Mouse (Mus musculus): ENCODE results near the gene Tctex1d1.
A peak's percentile ranks its signal among the peaks of the same experiment; 100 is the strongest.

The Tctex1d1 gene

DNA sequence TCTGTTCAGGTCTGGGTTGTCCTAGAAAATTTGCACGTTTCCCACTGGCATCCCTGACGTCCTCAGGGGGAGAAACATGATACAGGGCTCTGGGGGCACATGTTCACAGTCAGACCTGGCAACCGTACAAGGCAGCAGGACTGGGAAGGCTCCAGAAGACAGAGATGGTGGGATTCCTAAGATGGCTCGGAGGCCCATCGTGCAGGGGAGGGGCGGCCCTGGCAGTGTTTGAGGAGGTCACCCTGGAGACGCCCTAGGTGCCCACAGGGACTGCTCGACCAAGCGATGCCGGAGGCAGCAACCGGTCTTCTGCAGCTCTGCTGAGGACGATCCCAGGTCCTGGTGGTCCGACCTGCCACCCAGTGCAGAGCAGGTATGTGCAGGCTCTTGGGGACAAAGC lies at the start of gene Tctex1d1:
Tctex1d1 (plus strand) TSS at position 167 of the 400 bp plus-strand sequence.
- DNase-seq (ENCODE audit: low spot score in 2 of 2): peak in 1 of 2 experiments; percentile 31

DNA sequence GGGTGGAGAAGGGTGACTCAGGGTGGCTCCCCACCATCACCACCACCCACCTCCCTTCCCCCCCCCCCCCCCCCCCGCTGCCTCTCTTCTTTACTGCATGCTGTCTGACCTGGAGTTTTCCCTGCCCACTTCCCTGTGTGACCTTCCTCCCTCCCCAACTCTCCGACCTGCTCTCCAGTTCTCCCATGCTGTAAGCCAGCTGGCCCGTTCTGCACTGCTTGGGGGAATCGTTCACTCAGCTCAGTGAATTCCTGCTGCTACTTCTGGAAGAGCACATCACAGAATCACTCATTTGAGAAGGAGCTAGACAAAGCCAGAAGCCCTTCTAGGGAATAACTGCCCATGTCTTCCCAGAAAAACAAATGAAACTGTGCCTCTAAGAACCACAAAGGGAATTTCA lies 48.9 kb upstream of the Tctex1d1 start:
- peak in 1 of 2 experiments; percentile 13 for DNase-seq (ENCODE audit: low spot score in 2 of 2)

DNA sequence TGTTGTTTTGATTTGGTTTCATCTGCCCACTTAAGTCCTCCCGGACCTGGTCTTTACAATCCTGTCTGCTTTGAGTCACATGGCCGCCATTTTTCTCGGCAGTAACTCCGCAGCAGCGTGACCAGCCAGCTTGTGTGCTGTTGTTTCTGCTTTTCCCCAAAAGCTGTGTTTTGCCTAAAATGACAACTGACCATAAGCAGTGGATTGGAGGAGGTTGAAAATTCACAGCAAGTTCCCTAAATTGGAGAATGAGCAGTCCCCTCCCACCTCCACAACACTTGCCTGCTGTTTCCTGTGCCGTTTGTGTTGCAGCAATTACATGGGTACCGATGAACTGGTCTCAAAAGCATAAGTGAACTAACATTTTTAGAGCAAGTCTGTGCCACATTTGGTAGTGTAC lies 47.7 kb upstream of the Tctex1d1 start:
- DNase-seq (ENCODE audit: low spot score in 2 of 2): no peak

DNA sequence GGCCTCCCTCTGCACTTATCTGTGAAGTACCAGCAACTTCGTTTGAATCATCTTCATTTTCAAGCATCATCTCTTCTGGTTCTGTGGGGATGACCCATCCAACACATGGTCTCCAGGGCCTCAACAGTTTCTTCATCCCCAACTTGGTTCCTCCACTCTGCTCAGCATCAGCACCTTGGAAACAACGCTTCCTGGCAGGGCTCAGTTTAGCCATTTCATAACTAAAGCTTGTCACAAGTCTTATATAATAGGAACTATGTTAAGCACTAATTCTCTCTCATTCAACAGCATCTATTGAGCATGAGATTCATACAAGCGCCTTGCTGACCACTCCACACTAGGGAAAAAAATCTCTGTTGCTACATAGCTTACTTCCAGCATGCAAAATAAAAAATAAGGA lies 38.1 kb upstream of the Tctex1d1 start:
- DNase-seq (ENCODE audit: low spot score in 2 of 2): no peak

DNA sequence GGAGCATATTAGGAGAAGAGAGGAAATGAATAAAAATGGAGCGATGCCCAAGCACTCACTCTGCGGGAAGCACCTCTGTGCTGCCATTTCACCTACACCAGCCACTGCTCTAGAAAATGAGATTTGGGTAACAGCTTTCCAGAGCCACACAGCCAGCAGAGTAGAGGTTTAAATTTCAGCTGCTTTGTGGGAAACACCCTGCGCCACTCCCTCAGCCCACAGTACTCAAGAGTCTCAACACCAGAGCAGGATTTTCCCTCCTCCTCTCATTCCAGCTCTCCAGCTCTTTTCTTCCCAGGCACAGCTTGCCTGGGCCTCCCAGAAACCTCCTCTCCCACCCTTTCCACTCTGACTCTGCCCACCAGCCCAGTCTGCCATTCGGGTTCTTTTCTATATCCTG lies 37.7 kb upstream of the Tctex1d1 start:
- no peak for DNase-seq (ENCODE audit: low spot score in 2 of 2)

DNA sequence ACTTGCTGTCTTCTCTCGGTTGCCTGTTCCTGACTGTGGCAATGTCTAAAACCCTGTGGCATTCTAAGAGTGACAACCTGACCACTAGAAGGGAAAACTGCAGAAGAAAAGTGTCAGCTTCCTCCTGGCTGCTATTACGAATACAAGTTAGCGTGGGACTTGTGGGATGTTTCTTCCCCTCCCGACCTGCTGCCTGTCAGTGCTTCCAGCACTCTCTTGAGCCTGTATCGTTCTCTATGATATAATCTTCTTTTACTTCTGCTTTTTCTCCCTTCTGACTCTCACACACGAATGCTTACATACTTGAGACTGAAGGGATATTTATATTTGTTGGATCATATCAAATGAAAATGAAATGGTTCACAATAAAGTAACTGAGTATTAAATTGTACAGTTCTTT lies 34.1 kb upstream of the Tctex1d1 start:
- DNase-seq (ENCODE audit: low spot score in 2 of 2): no peak

DNA sequence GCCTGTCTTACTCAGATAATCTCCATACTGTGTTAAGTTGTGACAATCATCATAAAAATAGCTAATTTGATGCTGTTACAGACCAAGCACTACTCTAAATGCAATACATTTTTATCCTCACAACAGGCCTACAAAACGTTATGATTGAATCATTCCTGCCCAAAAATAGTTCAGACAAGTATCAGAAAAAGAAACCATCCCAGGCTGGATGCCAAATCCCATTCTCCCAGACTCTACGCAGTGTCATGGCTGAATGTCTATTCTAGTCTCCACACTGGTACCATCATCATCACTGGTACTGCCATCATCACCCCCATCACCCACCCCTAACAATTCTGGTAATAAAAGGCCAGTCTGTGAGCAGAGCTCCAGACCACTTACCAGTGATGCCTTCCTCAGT lies 25.9 kb upstream of the Tctex1d1 start:
- no peak for DNase-seq (ENCODE audit: low spot score in 2 of 2)

DNA sequence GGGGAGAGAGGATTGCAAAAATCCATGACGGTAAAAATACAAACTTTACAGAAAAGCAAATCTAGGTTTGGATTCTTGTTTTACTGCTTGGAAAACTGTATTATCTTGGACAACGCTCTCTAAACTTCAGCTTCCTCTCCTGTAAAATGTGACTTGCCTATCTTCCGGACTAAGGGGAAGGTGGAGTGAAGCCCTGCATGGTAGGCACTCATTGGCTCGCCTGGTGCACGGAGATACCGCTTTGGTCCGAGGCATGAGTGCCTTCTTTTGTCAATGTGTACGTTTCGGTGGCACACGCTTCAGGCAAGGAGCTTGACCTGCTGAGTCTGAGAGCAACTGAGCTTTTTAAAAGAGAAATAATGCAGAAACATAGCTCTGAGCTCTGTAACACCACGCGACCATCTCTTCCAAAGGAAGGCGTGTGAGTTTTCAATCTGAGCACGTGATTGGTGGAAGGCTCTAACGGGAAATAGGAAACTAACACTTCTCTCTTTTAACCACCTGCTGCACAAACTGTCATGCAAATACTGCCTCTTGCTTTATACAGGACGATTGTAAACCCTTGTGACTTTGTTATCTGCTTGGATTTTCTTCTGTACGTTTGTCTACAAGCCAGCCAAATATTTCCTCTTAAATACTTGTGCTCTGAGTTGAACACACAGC lies 23.0 kb upstream of the Tctex1d1 start:
- no peak for DNase-seq (ENCODE audit: low spot score in 2 of 2)

DNA sequence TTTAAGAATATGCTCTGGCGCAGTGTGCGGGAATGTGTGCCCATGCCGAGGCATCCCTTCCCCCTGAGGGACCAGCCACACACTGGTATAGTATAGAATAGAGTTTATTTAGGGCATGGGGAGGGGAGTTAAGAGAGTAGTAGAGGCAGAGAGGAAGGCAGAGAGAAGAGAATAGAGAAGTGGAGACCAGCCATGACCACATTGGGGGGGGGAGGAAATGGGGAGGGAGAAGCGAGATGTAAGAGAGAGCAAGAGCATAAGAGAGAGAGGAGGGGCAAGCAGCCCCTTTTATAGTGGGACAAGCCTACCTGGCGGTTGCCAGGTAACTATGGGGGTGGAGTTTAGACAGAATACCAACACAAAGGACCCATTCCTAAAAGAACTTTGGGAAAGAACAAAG lies 19.0 kb upstream of the Tctex1d1 start:
- no peak for DNase-seq (ENCODE audit: low spot score in 2 of 2)

DNA sequence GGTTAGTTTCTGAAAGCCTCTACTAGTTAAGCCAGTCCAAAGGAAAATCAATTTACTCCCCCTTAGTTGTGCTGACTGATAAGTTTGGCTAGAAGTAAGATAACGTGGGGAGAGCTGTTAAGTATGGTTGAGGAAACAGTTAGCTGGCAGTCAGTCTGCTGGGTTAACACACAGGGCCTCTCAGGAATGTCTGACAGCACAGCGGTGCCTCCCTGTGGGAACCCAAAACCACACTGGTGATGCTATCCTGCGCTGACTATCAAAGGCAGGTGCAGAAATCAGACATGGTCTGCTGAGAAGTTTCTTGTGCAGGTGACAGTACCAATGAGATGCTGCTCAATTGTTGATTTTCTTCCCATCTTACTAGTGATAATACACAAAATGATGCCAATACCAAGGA lies 14.2 kb upstream of the Tctex1d1 start:
- no peak for DNase-seq (ENCODE audit: low spot score in 2 of 2)

DNA sequence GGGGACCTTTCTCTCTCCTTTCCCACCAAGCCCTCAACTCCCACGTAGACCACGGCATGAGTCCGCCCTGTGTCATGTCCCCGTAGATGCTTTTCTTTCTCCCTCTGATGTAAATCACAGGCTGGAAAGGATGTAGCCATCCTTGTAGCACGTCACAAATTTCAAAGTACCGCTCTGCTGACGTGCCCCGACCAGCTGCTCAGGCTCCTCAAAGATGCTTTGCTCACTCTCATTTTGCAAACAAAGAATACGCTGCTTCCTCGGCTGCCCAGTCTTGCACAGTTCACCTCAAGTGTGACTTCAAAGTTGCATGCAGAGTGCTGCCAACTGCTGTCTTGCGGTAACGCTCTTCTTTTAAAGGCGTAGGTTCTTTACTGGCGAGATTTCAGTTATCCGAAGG lies 10.6 kb upstream of the Tctex1d1 start:
- DNase-seq (ENCODE audit: low spot score in 2 of 2): no peak

DNA sequence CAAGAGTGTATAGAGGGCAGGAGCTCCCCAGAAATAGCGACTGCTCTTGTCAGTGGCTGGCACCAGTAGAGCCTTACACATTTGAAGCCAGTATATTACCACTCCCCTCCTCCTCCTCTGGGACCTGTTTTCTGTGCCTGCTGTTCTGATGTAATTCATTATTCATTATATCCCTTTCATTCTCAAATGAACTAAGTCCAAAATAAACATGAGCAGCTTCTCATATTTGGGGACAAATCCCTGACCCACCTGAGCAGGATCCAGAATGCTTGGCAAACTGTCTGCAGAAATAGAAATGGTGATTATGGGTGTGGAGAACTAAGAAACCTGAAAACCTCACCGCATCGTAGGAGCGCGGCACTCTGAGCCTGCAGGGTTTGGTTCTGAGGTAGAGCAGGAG lies 8.8 kb upstream of the Tctex1d1 start:
- no peak for DNase-seq (ENCODE audit: low spot score in 2 of 2)

DNA sequence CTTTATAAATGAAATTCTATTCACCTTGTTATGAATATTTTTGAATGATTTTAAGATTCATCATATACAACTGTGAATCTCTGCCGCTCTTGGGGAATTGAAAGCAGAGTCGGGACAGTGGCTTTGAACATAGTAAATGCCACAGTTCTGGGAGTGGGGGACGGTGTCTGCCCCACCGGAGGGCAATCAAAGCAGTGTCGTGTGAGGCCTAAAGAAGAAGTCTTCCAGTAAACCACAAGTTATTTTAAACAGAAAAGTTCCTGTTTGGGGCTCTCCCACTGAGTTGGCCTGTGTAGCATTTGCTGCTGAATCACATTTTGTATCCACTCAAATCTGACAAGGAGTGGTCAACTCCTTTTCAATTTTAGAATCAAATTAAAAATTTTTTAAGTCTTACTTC lies 7.2 kb upstream of the Tctex1d1 start:
- DNase-seq (ENCODE audit: low spot score in 2 of 2): no peak

DNA sequence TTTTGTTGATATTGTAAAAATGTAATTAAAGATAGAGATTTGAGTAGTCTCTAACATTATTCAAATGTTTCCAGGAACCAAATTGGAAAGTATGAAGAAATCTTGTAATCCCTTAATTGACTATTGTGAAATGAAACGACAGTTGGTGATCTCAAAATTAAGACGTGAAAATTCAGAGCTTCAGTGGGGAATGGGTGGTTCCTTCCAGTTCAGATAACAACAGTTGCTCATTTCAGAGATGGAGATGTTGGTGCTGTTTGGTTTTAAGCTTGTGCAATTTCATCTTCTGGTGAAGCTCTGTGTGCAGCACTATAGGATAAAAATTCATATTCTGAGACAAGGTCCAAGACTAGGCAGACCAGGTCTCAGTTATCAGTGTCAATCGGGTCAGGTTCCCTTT lies 6.3 kb upstream of the Tctex1d1 start:
- DNase-seq (ENCODE audit: low spot score in 2 of 2): no peak

DNA sequence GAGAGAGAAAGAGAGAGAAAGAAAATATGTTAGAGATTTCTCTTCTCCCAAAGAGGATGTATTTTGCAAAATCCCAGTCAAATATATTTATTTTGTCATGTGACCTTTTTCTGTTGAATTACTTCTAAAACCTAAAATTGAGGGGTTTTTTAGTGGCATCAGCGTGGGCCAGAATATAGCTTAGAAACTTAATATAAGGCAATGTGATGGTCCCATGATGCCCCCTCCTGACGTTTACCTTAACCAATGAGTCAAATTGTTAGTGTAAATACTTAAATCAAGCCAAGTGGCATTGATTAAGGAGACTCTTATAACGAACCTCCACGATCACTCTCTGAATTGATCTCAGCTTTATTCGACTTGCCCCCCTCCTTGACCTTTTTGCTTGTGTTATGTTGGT lies 4.2 kb upstream of the Tctex1d1 start:
- DNase-seq (ENCODE audit: low spot score in 2 of 2): no peak

DNA sequence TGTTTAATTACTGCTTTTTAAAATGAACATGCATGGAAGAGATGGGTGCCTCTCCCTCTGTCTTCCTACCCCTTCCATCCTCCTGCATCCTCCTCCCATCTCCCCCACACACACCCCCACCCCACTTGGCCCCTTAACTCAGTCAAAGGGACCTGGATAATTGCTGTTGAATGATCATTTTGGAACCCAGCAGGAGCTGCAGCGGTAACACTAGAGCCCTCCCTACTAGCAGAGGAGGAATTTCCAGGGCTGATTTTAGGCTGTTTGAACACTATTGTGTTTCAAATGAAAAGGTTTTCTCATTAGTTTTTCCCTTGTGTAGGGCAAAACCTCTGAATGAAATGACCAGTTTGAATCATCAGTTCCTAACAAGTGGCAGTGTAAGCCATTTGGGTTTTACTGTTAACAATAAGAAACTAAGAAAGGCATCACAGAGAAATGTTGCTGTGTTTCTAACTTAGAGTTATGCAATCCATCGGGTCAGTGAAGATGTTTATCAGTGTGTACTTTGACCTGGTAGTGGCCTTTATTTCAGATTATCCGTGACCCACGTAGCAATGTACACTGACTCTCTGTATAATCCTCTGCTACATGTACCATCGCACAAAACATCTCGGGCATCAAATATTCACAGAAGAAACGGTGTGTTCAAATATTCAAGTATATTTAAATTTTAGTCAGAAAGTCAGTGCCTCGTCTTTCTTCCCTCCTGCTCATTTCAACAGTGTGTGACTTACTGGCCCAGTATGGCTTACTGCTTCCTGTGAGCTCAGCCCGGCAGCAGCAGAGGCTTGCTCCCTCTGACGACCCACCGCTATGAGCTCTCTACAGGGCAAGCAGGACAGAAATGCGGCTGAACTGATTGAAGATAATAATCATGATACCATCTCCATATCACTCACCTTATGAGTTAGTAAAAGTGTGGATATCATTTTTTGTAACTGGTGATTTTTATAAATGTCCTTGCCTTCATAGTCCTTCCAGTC lies 1.8 kb upstream of the Tctex1d1 start:
- DNase-seq (ENCODE audit: low spot score in 2 of 2): no peak

DNA sequence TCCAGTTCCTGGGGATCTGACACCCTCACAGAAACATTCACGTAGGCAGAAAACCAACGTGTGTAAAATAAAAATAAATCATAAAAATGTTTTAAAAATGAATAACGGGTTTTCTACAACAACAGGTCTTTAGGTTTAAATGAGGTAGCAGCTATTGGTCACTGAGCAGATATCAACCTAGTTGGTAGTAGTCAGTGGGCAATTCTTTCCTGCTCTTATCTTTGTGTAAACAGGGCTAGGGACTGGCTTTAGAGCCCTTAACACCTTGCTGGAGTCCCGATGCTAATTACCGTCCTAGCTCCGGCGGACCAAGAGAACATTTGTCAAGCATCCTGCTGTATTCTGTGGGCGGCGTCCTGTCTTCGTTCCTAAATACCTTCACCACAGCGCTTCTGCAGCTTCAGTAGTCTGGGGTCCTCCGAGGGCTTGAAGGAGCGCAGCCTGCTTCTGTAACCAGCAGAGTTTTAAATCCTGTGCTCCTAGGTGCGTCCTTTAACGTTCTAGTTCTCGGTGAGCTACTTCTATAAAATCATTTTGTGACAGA lies 556 bp upstream of the Tctex1d1 start:
- DNase-seq (ENCODE audit: low spot score in 2 of 2): no peak

DNA sequence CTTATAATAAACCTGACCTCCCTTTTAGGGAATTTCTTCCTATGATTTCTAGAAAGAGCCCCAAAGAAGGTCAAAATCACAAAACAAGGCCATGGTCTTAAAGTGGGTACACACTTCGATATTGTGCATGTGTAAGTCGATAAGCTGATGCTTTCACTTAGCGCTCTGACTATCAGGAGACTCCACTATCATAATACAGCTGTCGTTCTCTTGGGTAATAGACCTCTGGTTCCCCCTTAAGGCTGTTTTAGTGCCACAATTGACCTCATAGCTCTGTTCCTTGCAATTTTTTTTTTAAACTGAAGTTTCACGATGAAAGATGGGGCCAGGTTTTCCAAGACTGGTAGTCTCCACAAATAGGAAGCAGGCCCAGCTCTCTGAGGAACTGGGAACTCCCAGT lies 979 bp downstream of the Tctex1d1 start:
- DNase-seq (ENCODE audit: low spot score in 2 of 2): no peak

DNA sequence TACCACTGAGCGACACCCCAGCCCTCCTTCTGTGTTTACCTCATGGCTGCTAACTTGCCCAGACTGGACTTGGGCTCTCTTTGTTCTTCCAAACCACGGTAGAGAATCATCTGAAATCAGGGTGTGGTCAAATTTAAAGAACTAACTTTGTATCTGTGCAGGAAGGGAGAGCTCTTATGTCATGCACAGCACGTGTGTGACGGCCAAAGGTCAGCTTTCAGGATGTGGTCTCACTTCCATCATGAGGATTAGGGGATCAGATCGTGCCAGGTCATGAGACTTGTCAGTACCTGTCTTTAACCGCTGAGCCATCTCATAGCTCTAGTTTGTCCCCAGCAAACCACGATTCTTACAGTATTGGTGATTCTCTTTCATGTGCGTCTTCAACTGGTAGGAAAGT lies 3.3 kb downstream of the Tctex1d1 start:
- no peak for DNase-seq (ENCODE audit: low spot score in 2 of 2)

DNA sequence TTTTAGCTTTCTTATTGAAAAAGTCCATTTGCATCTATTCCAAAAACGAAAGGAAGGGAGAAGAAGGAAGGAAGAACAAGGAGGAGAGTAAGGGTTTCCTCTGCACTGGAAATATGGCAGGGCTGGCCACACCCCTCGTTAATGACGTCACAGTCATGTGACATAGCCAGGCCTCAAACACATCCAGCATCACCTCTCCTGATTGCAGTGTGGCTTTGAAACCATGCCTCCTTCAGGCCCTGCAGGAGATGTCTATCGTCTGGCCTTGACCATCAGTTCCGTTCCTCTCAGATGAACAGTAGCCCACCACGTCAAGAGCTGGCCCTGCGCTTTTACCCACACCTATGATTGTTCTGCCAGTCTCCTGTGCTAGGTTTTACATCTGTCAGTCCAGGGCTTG lies 7.8 kb downstream of the Tctex1d1 start:
- no peak for DNase-seq (ENCODE audit: low spot score in 2 of 2)

DNA sequence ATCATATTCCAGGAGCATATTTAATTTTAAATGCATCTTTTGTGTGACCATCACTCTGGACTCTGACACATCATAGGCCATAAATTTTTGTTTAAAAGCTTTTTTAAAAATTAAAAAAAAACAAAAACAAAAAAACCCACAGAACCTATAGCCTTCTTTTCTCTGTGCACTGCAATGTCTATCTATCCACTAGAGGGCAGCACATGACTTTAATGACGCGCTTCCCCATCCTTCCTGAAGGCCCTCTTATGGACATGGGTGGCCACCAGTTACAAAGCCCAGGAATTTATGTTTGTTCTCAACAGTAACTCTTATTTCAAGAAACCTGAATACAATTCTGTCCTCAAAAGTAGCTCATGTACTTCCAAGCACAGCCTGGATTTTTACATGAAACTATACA lies 8.5 kb downstream of the Tctex1d1 start:
- DNase-seq (ENCODE audit: low spot score in 2 of 2): peak in 1 of 2 experiments; percentile 46

DNA sequence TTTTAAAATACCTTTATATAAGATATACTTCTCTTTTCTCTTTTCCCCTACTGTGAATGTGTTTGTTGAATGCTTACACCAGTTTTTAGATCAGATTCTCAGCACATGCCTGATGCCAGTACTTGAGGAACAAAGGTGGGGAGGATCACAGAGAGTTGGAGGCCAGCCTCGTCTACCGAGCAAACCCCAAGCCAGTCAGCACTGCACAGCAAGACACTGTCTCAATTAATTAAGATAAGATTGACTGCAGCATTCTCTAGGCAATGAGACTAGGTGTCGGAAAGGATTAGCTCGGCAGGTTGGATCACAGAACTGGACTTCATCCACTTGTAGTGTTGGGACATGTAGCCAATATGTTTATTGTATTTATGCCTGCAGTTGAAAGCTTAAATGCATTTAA lies 8.9 kb downstream of the Tctex1d1 start:
- no peak for DNase-seq (ENCODE audit: low spot score in 2 of 2)

DNA sequence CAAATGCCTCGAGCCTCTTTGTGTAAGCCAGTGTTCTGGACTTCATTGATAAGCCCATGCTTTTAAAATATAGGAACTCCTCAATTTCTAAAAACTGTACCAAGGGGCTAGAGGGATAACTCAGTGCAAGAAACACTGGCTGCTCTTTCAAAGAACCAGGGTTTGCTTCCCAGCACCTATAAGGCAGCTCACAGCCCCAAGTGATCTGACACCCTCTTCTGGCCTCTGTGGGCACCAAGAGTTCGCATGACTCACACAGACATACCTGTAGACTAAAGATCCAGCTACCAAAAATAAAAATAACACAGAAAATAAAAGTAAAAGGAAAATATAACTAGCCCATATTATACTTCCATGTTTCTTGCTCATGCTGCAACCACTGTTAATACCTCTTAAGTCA lies 9.3 kb downstream of the Tctex1d1 start:
- no peak for DNase-seq (ENCODE audit: low spot score in 2 of 2)

Measured in cerebellum, postnatal 4 days (tissue).